Mouse (Mus musculus) kidney, adult 2 months (tissue): ENCODE measurements around the gene Gtf3c2. TPM values are rescaled to one million over a fixed set of nuclear protein-coding genes. Genes with fewer than 3 reads are reported as not detected.

Experiments
- DNase-seq: peaks from one replicate; pipeline ENCODE4 v3.0.0; 2021
- H3K27ac ChIP-seq: fragments of 200-500 bp; 2 replicates; pipeline ENCODE4 v1.5.1; 2012; ENCODE audit warnings: low read depth, low read length, control low read depth, inconsistent platforms; ENCODE audit not compliant: insufficient read depth
- H3K27me3 ChIP-seq: fragments of 200-500 bp; replicated peaks from 2 replicates; pipeline ENCODE4 v1.6.1; 2012; ENCODE audit warnings: mild to moderate bottlenecking, moderate library complexity, low read length, inconsistent platforms; ENCODE audit not compliant: control insufficient read depth, insufficient read depth
- H3K36me3 ChIP-seq: fragments of 200-500 bp; 2 replicates; pipeline ENCODE4 v1.6.1; 2012; ENCODE audit warnings: mild to moderate bottlenecking, moderate library complexity, low read length, inconsistent platforms; ENCODE audit not compliant: control insufficient read depth, insufficient read depth
- H3K4me1 ChIP-seq: fragments of 200-500 bp; 2 replicates; pipeline ENCODE4 v1.6.1; 2011; ENCODE audit warnings: low read length; ENCODE audit not compliant: control insufficient read depth, insufficient read depth
- H3K4me3 ChIP-seq: fragments of 200-500 bp; 2 replicates; pipeline ENCODE4 v1.5.1; 2011; ENCODE audit warnings: mild to moderate bottlenecking, low read depth, low read length, control low read depth; ENCODE audit not compliant: insufficient read depth
- CTCF ChIP-seq: fragments of 200-500 bp; conservative IDR thresholded peaks from 2 replicates; pipeline ENCODE4 v1.5.1; 2011; ENCODE audit warnings: low read depth, mild to moderate bottlenecking, control low read depth, low read length, moderate library complexity, mixed read lengths; ENCODE audit not compliant: insufficient read depth, insufficient read length
- POLR2A ChIP-seq: fragments of 200-500 bp; IDR thresholded peaks from one replicate; pipeline ENCODE4 v1.6.1; 2011; ENCODE audit warnings: low read depth, low read length, control low read depth
- WGBS: fragments of 180-500 bp; shearing (Covaris S2); methylation state at CpG from one replicate; pipeline ENCODE4 v1.1.7; 2018; 5-methylcytosine and 5-hydroxymethylcytosine counted together
- polyA plus RNA-seq: library from polyadenylated mRNA; depleted of rRNA; stranded (reverse); fragments of >200 nt; gene quantifications from 2 replicates; pipeline ENCODE4 v1.2.3, GENCODE M21; 2012; rRNA removed

Gtf3c2 gene
- polyA plus RNA-seq, 1 experiment = 47.8 TPM

DNA sequence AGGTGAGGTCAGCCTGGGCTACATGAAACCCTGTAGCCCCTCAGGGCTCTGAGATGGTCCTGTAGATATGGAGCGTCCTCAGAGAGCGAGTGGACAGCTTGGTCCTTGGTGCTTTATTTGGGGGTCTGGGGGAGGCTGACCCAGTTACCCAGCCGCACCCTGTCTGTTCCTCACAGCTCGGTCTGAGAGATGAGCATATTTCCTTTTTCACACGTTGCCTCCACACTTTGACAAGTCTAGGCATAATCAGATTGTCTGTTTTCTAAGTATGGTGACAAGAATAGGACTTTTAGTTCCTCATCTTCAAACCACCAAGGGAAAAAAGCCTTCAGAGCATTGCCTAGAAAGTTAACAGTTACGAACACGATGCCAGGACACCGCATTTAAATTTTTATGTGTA, 58.8 kb downstream of the Gtf3c2 start:
- no peak overlapping the region for H3K4me3 ChIP-seq
- 76% methylated on average over 8 of the region's 8 CpGs for WGBS
- DNase-seq = no peak
- no peak overlapping the region for H3K27ac ChIP-seq
- no peaks in the 10 kb centered on the region for H3K4me1 ChIP-seq
- TF ChIP-seq CTCF (no peak), POLR2A (no peak)
- H3K27me3 ChIP-seq = no peaks in the 10 kb centered on the region
- no peaks in the 10 kb centered on the region for H3K36me3 ChIP-seq

DNA sequence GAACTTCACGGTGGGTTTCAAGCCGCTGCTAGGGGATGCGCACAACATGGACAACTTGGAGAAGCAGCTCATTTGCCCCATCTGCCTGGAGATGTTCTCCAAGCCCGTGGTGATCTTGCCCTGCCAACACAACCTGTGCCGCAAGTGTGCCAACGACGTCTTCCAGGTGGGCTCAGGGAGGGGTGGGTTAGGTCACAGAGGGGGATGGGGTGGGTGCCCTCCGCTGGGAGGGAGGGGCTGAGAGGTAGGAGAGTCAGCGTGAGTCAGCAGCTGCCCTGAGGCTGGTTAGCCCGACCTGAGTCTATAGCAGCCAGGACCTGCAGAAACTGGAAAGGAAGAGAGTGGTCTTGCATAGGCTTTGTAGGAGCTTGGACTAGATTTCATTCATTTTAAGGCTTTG, 63.0 kb downstream of the Gtf3c2 start:
- no peaks in the 10 kb centered on the region for H3K4me1 ChIP-seq
- 26% methylated on average over 10 of the region's 10 CpGs for WGBS
- no peak overlapping the region for H3K27ac ChIP-seq
- no peak for DNase-seq
- TF ChIP-seq POLR2A (no peak), CTCF (no peak)
- H3K4me3 ChIP-seq = no peak overlapping the region
- no peaks in the 10 kb centered on the region for H3K36me3 ChIP-seq
- H3K27me3 ChIP-seq = no peaks in the 10 kb centered on the region

DNA sequence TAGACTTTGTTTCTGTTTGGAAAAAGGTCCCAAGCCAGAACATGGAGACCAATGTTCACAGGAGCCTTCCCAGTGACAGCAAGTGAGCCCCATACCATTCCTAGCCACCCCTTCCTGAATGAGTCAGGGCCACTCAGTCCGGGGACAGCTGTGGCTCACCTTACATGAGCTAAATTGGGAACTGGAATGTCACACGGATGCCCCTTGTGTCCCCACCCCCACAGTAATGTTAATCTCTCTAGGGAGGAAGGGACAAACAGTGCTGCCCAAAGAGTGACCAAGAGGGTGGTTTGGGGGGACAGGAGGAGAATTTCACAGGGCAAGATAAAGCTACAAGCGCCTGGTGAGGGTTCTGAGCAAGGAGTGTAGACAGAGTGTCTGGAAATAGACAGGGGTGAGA, 63.6 kb downstream of the Gtf3c2 start, which contains the start of gene Trim54:
TSS of gene Trim54 (plus strand) at position 359 of the 400 bp plus-strand sequence.
- 24% methylated on average over 3 of the region's 3 CpGs for WGBS
- H3K27me3 ChIP-seq = no peaks in the 10 kb centered on the region
- no peak within 1 kb of the TSS for H3K4me3 ChIP-seq
- no peak for DNase-seq
- no peaks in the 10 kb centered on the region for H3K4me1 ChIP-seq
- no peaks in the 10 kb centered on the region for H3K36me3 ChIP-seq
- H3K27ac ChIP-seq = no peak within 1 kb of the TSS
- TF ChIP-seq POLR2A (no peak), CTCF (no peak)

DNA sequence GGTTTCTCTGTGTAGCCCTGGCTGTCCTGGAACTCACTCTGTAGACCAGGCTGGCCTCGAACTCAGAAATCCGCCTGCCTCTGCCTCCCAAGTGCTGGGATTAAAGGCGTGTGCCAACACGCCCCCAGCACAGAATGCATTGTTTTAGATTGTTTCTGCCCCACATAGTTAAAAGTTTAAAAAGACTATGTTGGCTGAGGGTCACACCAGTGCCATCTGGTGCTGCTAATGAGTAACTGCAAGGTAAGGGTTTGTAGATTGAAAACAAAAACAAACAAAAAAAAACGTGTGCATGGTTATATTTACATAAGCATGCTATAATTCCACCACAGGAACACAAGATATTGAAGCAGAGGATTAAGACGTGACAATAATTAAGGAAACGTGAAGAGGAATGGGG, 69.2 kb downstream of the Gtf3c2 start:
- TF ChIP-seq POLR2A = no peak
- H3K4me3 ChIP-seq = no peak overlapping the region
- DNase-seq = peak; percentile 10
- no peaks in the 10 kb centered on the region for H3K36me3 ChIP-seq
- H3K27ac ChIP-seq = no peak overlapping the region
- WGBS = 23% methylated on average over 7 of the region's 7 CpGs
- H3K4me1 ChIP-seq = no peaks in the 10 kb centered on the region
- H3K27me3 ChIP-seq = no peaks in the 10 kb centered on the region

DNA sequence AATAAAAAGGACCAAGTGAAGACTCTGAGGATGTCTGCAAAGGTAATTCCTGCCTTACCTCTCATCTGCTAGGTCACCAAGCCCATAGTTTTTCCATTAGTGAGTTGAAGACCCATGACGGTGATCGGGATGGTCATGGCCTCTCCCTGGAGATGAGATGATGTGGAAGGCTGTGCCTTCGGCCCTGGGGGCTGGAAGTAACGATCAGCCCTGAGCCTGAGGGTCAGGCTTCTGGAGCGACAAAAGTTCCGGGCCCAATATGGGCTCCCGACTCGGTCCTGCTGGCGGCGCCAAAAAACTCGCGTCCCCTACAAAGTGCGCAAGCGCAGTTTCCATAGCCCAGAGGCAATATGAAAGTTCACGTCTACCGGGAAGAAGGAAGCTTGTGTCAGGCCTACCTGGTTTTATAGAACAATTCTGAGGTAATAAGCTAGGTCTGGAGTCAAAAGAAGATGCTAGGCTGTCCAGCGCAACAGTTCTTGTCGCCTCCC, 71.9 kb downstream of the Gtf3c2 start, which contains the start of gene Slc30a3:
TSS of gene Slc30a3 (minus strand) at position 238 of the 491 bp plus-strand sequence.
- Histone ChIP-seq H3K27me3 (no peaks in the 10 kb centered on the region), H3K36me3 (no peaks in the 10 kb centered on the region), H3K4me3 (no peak within 1 kb of the TSS), H3K4me1 (no peaks in the 10 kb centered on the region), H3K27ac (no peak within 1 kb of the TSS)
- WGBS = 91% methylated on average over 18 of the region's 18 CpGs
- no peak for DNase-seq
- TF ChIP-seq CTCF (no peak), POLR2A (no peak)

Other genes starting within 250 kb of the Gtf3c2 start
- 387 and 411 TPM in 2 replicates for gene Cgref1, start 234.6 kb downstream of the Gtf3c2 start, polyA plus RNA-seq
- gene Preb, start 219.8 kb downstream of the Gtf3c2 start, polyA plus RNA-seq = 346 and 372 TPM in 2 replicates
- gene Tcf23, start 211.5 kb downstream of the Gtf3c2 start, polyA plus RNA-seq = 0.16 and 0.22 TPM in 2 replicates
- gene Atraid, start 131.8 kb downstream of the Gtf3c2 start, polyA plus RNA-seq = 295 and 320 TPM in 2 replicates
- gene Slc5a6, start 131.2 kb downstream of the Gtf3c2 start, polyA plus RNA-seq = 81.5 and 121 TPM in 2 replicates
- gene Cad, start 125.4 kb downstream of the Gtf3c2 start, polyA plus RNA-seq = 12.4 and 14.2 TPM in 2 replicates
- gene Dnajc5g, start 73.9 kb downstream of the Gtf3c2 start, polyA plus RNA-seq = not detected in 2 replicates
- gene Slc30a3, start 71.9 kb downstream of the Gtf3c2 start, polyA plus RNA-seq = 0.14 and 0.24 TPM in 2 replicates
- 0.05 and 3.9 TPM in 2 replicates for gene Trim54, start 63.4 kb downstream of the Gtf3c2 start, polyA plus RNA-seq
- gene Ucn, start 41.3 kb downstream of the Gtf3c2 start, polyA plus RNA-seq = not detected in 2 replicates
- gene Mpv17, start 25.9 kb downstream of the Gtf3c2 start, polyA plus RNA-seq = 212 and 233 TPM in 2 replicates
- gene Gm29609, start 233 bp downstream of the Gtf3c2 start, polyA plus RNA-seq = 1.6 and 2.1 TPM in 2 replicates
- gene Snx17, start 13.1 kb upstream of the Gtf3c2 start, polyA plus RNA-seq = 94.1 and 95.5 TPM in 2 replicates
- 54.1 and 61.0 TPM in 2 replicates for gene Eif2b4, start 13.3 kb upstream of the Gtf3c2 start, polyA plus RNA-seq
- gene Zfp513, start 22.2 kb upstream of the Gtf3c2 start, polyA plus RNA-seq = 22.9 and 29.8 TPM in 2 replicates
- gene Ppm1g, start 40.5 kb upstream of the Gtf3c2 start, polyA plus RNA-seq = 41.1 and 43.2 TPM in 2 replicates
- gene Nrbp1, start 60.7 kb upstream of the Gtf3c2 start, polyA plus RNA-seq = 126 and 130 TPM in 2 replicates
- 0.45 and 0.96 TPM in 2 replicates for gene Gm9970, start 61.1 kb upstream of the Gtf3c2 start, polyA plus RNA-seq
- 19.7 and 23.6 TPM in 2 replicates for gene Krtcap3, start 71.5 kb upstream of the Gtf3c2 start, polyA plus RNA-seq
- 33.2 and 34.2 TPM in 2 replicates for gene Ift172, start 111.0 kb upstream of the Gtf3c2 start, polyA plus RNA-seq
- gene Fndc4, start 115.9 kb upstream of the Gtf3c2 start, polyA plus RNA-seq = 8.8 and 14.0 TPM in 2 replicates
- gene Gckr, start 117.3 kb upstream of the Gtf3c2 start, polyA plus RNA-seq = 0.09 and 0.38 TPM in 2 replicates